Mouse (Mus musculus) T-helper 1 cell (primary cell): ENCODE results near the gene Grifin.

Experiments used
- in situ Hi-C: fragments of 300-600 bp; cut with MboI, MseI; formaldehyde crosslinking; loops from one replicate; pipeline ENCODE4 v1.15.1; 2025; ENCODE audit warnings: high pct_unique_total_duplicates

The Grifin gene

DNA sequence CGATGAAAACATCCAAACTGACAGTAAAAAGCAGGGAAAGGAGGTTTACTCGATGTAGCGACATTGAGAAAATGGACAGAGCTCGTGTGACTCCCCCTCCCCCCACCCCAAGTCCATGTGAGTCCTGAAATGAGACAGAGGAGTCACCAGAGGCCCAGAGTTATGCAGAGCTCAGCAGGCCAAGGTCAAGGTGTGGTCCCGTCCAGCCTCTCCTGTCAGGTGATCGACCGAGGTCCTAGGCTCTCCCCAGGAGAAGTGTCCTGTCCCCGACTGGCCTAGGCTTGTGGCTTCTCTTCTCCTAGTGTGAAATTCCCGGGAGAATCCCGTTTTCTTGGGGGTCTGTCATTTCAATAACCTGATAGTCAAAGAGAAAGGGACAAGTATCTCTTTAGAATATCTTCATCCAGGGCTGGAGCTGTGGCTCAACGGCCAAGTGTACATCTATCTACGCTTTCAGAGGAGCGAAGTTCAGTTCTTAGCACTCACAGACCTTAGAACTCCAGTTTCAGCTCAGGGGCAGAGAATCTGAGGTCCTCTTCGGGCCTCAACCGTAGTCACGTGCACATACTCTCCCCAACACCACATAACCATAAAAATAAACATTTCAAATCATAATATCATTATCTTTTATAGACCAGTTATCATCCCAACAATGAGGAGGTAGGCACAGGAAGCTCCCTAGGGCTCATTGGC lies 24.4 kb upstream of the Grifin start:
- in situ Hi-C loops, result no loop called here

DNA sequence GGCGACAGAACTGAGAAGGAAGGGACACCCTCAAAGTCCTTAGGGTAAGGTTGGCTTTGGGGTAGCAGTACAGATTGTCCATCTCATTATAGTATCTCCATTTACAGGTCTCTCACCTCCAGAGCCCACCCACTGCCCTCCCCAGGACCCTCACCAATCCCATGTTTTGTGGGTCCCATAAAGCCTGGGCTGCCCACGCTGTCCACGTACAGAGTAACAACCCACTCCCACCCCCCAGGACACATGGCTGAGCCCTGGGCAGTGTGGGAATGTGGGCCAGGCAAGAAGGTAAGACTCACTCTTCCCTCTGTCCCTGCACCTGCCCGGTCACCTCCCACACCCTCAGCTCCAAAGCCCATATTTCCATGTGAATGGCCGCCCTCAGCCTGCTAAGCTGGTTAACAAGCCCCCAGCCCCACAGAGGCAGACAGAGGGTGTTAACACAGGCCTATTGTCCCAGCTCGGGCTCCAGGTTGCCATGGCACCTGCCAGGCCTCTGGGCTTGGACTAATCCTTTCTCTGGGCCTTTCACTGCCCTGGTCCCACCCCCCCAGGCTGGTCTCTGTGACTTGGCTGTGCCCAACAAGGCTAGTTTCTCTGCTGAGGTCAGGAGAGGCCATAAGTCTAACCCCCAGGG lies 19.0 kb upstream of the Grifin start:
- in situ Hi-C loops, result no loop called here

GRCm38 (mm10) chr5:140582995-140583731 lies 18.3 kb upstream of the Grifin start:
- in situ Hi-C loops, result no loop called here

- in situ Hi-C loops, result no loop called here
Measured at GRCm38 (mm10) chr5:140581569-140581968, 16.7 kb upstream of the Grifin start.

DNA sequence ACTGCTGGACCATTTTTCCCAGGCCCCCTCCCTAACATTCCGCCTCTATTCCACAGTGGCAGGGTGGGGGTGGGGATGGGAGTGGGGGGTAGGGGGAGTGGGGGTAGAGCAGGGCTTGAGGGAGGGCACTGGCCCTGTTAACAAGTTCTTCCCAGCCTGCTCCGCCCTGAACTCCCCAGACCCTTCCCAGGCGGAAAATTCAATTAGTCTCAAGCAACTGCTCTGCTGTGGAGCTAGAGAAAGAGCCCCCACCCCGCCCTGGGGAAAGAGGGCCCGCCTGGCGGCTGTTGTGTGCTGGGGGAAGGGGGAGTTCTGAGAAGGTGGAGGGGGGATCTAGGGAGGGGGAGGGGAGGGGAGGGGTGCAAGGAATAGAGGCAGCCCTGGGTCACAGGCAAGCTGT lies 14.9 kb upstream of the Grifin start:
- in situ Hi-C loops, result no loop called here

DNA sequence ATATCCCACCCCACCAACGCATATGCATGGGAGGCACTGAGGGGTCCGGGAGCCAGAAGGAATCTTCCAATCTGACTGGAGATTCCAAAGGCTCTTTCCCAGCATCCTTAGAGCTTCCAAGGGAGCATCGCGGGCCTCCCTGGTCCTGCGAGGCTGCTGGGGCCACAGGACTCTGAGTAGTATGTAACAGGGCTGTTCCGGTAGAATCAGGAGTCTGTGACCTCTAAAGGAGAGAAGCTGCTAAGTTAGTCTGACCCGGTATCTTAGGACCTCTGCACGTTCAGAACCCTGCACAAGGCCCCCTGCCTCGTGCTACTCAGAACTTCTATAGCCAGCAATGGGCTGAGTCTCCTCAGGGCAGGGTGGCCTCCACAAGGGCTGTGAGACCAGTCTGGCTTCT lies 14.3 kb upstream of the Grifin start:
- in situ Hi-C loops, result no loop called here

DNA sequence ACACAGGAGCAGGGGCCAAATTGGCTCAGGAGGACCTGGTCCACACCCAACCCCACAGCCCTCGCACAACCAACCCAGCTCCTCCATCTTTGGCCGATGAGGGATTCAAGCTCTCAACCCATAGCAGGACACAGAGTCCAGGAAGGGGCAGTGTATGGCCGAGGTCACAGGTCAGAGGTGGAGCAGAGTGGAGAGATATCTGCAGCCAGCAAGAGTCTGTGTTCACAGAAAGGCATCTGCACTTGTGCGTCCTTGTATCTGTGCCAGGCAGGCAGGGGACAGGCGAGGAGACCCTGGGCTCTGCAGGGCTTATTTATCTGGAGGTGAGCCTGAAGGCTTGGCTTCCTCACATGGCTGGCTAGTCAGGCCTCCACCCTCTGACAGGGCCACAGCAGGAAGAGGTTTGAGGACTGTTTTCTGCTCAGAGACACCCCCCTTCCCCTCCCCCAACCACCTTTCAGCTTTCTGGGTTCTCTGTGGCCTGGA lies 10.6 kb upstream of the Grifin start:
- in situ Hi-C loops, result no loop called here

GRCm38 (mm10) chr5:140572611-140573010 lies 7.7 kb upstream of the Grifin start:
- in situ Hi-C loops, result no loop called here

GRCm38 (mm10) chr5:140571673-140572072 lies 6.8 kb upstream of the Grifin start:
- in situ Hi-C loops, result no loop called here

GRCm38 (mm10) chr5:140571201-140571600 lies 6.3 kb upstream of the Grifin start:
- in situ Hi-C loops, result no loop called here

DNA sequence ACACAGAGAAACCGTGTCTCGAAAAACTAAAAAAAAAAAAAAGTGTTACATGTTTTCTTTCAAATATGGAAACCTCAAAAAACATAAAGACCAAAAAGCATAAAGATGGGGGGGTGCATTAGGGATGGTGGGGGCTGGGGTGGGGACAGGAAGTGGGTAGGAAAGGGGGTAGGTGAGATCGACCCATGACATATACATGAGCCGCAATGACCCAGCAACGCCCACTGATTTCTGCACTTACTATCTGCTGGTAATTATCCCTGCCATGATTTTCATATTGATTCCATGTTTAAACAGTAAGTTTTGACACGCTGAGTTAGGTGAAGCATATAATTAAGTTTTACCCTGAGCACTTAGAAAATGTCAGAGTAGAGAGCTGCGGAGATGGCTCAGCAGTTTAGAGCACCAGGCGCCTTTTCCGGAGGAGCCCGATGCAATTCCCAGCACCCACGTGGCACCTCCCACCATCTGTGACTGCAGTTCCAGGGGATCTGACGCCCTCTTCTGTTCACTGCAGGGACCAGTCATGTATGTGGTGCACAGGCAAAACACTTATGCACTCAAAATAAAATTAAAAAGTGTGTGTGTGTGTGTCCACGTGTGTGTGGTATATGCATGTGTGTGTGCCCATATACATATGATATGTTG lies 5.5 kb upstream of the Grifin start:
- in situ Hi-C loops, result no loop called here

- in situ Hi-C loops, result loop anchor here (5.0 kb wide), 1 partner anchor 48 kb away; no protein-coding TSS in a partner anchor
Measured at GRCm38 (mm10) chr5:140569032-140569595, 4.2 kb upstream of the Grifin start.

- in situ Hi-C loops, result loop anchor here (5.0 kb wide), 1 partner anchor 49 kb away; no protein-coding TSS in a partner anchor
Measured at GRCm38 (mm10) chr5:140568321-140568970, 3.6 kb upstream of the Grifin start.

DNA sequence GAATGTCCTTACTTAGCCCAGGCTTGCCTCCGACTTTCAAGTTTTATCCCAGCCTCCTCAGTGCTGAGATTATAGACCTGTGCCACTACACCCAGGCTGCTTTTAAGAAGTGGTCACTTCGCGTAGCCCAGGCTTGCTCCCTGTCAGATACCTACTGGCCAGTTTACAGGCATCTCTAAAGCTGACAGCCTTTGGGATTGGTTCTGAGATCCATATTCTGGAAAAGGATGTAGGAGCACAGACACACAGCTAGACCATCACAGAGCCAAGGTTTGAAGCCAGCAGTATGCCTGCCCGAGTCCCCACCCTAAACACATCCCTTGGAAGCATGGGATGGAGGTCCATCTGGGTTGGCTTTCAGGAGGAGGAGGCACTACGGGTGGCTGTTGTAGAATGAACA lies 2.9 kb upstream of the Grifin start:
- in situ Hi-C loops, result loop anchor here (5.0 kb wide), 1 partner anchor 50 kb away; no protein-coding TSS in a partner anchor

GRCm38 (mm10) chr5:140567321-140567720 lies 2.5 kb upstream of the Grifin start:
- in situ Hi-C loops, result loop anchor here (5.0 kb wide), 1 partner anchor 50 kb away; no protein-coding TSS in a partner anchor

DNA sequence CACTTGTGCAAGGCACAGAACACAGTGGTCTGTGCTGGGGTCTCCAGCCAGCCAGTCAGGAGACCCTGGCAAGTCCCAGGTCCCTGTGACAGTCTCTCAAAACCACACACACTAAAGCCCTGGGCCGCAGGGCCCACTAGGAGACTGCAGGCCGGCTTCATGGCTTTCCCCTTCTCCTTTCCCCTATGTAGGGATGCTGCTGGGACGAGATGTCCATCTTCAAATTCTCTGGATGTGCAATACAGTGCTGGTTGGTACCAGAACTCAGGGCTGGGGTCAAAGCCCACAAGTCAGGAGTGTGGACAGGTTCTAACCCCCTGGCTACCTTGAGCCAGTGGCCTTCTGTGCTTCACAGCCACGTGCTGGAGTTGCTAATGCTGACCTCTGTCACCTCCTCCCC lies 1.4 kb upstream of the Grifin start:
- in situ Hi-C loops, result loop anchor here (5.0 kb wide), 1 partner anchor 51 kb away; no protein-coding TSS in a partner anchor

- in situ Hi-C loops, result loop anchor here (5.0 kb wide), 1 partner anchor 51 kb away; no protein-coding TSS in a partner anchor
Measured at GRCm38 (mm10) chr5:140565856-140566255, 985 bp upstream of the Grifin start.

DNA sequence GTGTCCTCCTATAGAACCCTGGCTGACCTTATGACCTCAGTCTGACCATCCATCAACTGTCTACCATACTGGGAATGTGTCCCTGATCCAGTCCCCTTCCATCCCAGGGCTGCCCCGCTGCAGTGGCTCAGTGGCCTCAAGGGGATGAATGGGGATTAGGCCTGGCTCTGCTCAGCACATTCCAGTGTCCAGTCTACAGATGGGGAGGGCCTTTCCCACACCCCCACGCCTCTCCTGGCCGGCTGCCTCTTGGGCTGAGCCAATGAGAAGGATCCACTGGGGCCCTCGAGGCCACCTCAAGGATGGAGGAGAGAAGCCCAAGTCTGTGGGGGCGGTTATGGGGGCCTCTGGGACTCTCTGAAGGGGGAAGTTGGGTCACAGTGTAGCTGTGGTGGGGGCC lies 580 bp upstream of the Grifin start:
- in situ Hi-C loops, result loop anchor here (5.0 kb wide), 1 partner anchor 52 kb away; no protein-coding TSS in a partner anchor

- in situ Hi-C loops, result no loop called here
Measured at GRCm38 (mm10) chr5:140562601-140563000, 2.3 kb downstream of the Grifin start.

GRCm38 (mm10) chr5:140556859-140557258 lies 8.0 kb downstream of the Grifin start:
- in situ Hi-C loops, result no loop called here

DNA sequence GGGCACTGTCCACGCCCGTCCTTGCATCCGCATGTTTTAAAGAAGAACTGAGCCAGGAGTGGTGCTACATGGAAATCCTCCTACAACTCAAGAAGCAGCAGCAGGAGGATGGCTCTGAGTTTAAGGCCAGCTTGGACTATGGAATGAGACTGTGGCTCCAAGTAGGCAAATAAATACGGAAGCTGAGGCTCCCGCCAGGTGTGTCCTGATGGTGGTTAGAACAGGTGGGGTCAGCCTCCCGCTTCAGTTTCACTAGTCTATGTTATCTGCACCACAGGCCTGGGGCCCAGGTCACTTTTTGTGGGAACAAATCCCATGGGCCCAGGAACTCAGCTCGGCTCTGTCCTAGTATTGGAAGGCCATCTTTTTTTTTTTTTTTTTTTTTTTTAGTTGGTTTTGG lies 11.2 kb downstream of the Grifin start:
- in situ Hi-C loops, result no loop called here
